Mouse (Mus musculus) thymus, adult 2 months (tissue): ENCODE results near the gene Lsamp. TPM values are rescaled to one million over a fixed set of nuclear protein-coding genes. Genes with fewer than 3 reads are reported as not detected.

ENCODE experiments used
- DNase-seq: peaks from one replicate; pipeline ENCODE4 v3.0.0; 2021
- H3K27ac ChIP-seq: fragments of 200-500 bp; 2 replicates; pipeline ENCODE4 v1.5.1; 2012; ENCODE audit warnings: low read length, control low read depth; ENCODE audit not compliant: control insufficient read depth, insufficient read depth
- H3K27me3 ChIP-seq: fragments of 200-500 bp; 2 replicates; pipeline ENCODE4 v1.6.1; 2012; ENCODE audit warnings: mild to moderate bottlenecking, low read length, moderate library complexity, mixed read lengths; ENCODE audit not compliant: control insufficient read depth, insufficient read depth
- H3K36me3 ChIP-seq: fragments of 200-500 bp; 2 replicates; pipeline ENCODE4 v1.6.1; 2012; ENCODE audit warnings: mild to moderate bottlenecking, low read length, moderate library complexity; ENCODE audit not compliant: control insufficient read depth, insufficient read depth
- H3K4me1 ChIP-seq: fragments of 200-500 bp; replicated peaks from 2 replicates; pipeline ENCODE4 v1.6.1; 2012; ENCODE audit warnings: low read length; ENCODE audit not compliant: control insufficient read depth, insufficient read depth
- H3K4me3 ChIP-seq: fragments of 200-500 bp; 2 replicates; pipeline ENCODE4 v1.5.1; 2012; ENCODE audit warnings: mild to moderate bottlenecking, low read length, control low read depth, moderate library complexity; ENCODE audit not compliant: control insufficient read depth, insufficient read depth
- CTCF ChIP-seq: fragments of 200-500 bp; IDR thresholded peaks from 2 replicates; pipeline ENCODE4 v1.5.1; 2012; ENCODE audit warnings: mild to moderate bottlenecking, control low read depth, low read length, moderate library complexity, borderline replicate concordance; ENCODE audit not compliant: control insufficient read depth, poor library complexity, insufficient read depth; ENCODE audit errors: extremely low read depth
- POLR2A ChIP-seq: fragments of 200-500 bp; IDR thresholded peaks from 2 replicates; pipeline ENCODE4 v1.6.1; 2012; ENCODE audit warnings: mild to moderate bottlenecking, low read length, control low read depth, moderate library complexity; ENCODE audit not compliant: control insufficient read depth, poor library complexity, insufficient read depth; ENCODE audit errors: extremely low read depth
- WGBS: fragments of 180-500 bp; shearing (Covaris S2); methylation state at CpG from one replicate; pipeline ENCODE4 v1.1.7; 2018; 5-methylcytosine and 5-hydroxymethylcytosine counted together
- polyA plus RNA-seq: library from polyadenylated mRNA; depleted of rRNA; stranded (reverse); fragments of >200 nt; gene quantifications from 2 replicates; pipeline ENCODE4 v1.2.3, GENCODE M21; 2012

The Lsamp gene
- polyA plus RNA-seq, 1 experiment: 0.36 TPM

DNA sequence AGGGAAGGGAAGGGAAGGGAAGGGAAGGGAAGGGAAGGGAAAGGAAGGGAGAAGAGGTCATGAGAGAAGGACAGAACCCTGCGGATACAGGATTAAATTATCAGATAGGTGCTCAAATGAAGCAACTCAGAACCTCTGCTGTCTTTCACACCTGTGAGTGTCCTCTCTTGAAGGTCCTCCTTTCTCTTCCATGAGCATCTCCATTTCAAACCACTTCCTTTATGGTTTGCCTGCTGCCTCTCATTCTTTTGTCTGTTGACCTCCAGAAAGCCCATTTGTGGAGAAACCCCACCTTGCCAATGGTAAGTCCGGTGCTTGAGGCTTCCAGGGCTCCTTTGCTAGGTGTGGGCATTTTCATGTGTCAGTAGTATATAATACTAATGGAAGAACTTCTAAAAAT is 2141.9 kb downstream of the Lsamp start:
- TF ChIP-seq CTCF: no peak
- TF ChIP-seq POLR2A: no peak
- Histone ChIP-seq H3K36me3 (no peaks in the 10 kb centered on the region), H3K4me1 (no peaks in the 10 kb centered on the region), H3K27me3 (no peaks in the 10 kb centered on the region), H3K4me3 (no peak overlapping the region), H3K27ac (no peak overlapping the region)
- 83% methylated on average over 2 of the region's 2 CpGs for WGBS
- DNase-seq: no peak

DNA sequence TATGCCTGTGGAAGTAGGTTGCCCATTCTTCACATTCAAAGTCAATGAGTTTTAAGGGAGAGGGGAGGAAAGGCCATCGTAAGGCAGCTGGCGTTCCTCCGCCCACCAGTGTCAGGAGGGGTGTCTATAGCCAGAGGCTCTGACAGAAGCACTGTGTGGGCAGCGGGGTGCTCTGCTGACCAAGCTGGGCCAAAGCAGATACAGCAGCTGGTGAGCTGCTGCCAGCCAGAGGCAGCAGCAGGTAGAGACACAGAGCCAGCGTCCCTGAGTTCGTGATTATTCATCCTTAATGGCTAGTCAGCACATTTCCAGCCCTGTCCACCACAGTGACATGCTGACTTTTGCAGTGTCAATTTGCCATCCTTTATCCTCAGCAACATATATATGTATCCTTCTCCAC is 2163.0 kb downstream of the Lsamp start:
- WGBS: 92% methylated on average over 6 of the region's 6 CpGs
- H3K27ac ChIP-seq: no peak overlapping the region
- H3K4me3 ChIP-seq: no peak overlapping the region
- DNase-seq: no peak
- no peaks in the 10 kb centered on the region for H3K27me3 ChIP-seq
- no peak for TF ChIP-seq POLR2A
- no peak for TF ChIP-seq CTCF
- H3K36me3 ChIP-seq: no peaks in the 10 kb centered on the region
- H3K4me1 ChIP-seq: no peaks in the 10 kb centered on the region

DNA sequence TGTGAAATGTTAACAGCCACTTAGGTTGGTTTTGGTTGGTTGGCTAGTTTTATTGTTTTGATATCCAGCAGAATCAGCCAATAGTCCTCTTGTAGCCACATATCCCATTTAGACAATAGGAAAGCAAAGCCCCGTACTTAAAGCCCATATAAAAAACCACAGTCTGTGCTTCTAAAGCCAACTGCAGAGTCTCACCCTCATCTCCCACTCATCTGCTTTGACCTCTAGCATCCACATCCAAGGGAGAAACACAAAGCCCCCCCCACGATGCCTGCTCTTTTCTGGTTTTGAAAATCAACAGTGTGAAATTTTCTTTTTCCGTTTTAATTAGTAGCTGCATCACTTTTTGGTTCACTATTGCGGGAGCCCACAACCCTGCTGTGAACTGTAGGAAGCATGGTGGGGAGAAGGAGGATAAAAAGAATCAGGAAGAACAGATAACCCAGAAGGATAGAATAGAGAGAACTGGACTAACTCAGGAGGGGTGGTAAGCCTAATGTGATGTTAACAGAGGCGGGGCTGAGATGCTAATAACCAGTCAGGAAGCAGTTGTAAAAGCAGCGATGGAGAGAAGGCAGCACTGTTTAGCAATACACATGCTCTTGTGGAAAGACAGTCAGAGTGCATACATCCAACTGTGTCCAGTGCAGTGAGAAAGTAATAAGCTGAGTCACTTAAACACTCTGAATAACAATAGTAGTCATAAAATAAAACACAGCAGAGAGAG is 2165.2 kb downstream of the Lsamp start:
- H3K27ac ChIP-seq: no peak overlapping the region
- WGBS: 78% methylated on average over 6 of the region's 6 CpGs
- no peaks in the 10 kb centered on the region for H3K4me1 ChIP-seq
- no peak for DNase-seq
- H3K27me3 ChIP-seq: no peaks in the 10 kb centered on the region
- TF ChIP-seq CTCF: no peak
- no peak for TF ChIP-seq POLR2A
- H3K4me3 ChIP-seq: no peak overlapping the region
- no peaks in the 10 kb centered on the region for H3K36me3 ChIP-seq

DNA sequence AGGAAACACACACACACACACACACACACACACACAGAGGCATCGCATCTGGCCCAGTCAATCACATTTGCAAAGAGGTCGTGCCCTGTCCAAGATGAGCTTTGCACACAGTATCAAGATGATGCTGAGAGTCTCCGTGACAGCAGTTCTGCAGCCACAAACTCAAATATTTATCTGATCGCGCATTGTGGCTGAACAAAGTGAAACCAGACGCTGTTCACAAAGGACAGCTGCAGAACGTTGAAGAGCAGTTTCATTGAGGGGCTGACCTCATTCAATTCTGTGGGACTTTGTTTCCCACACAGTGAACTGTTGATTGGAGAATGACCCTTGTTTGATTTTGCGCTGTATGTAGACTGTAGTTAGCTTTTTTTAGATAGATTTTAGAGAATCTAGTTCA is 2168.5 kb downstream of the Lsamp start:
- Histone ChIP-seq H3K27me3 (no peaks in the 10 kb centered on the region), H3K36me3 (no peaks in the 10 kb centered on the region), H3K27ac (no peak overlapping the region), H3K4me3 (no peak overlapping the region), H3K4me1 (no peaks in the 10 kb centered on the region)
- WGBS: 33% methylated on average over 8 of the region's 8 CpGs
- TF ChIP-seq CTCF (no peak), POLR2A (no peak)
- DNase-seq: no peak

DNA sequence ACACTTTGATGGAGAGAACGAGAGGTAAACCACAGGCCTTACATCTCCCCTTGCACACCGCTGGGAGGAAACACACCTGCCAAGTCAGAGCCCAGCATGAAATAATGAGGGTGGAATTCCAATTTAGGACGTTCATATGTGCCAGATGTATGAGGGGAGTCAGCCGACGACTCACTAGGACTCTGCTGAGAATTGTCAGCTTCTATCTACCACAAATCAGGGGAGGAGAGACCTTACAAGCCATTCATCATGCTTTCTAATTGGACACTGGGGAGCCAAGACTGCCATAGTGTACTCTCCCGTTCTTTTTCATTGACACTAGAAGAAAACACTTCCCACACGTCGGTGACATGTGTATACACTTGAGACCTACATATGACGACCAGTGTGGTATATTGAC is 2173.7 kb downstream of the Lsamp start:
- TF ChIP-seq CTCF (no peak), POLR2A (no peak)
- 82% methylated on average over 9 of the region's 9 CpGs for WGBS
- H3K4me3 ChIP-seq: no peak overlapping the region
- no peak overlapping the region for H3K27ac ChIP-seq
- no peaks in the 10 kb centered on the region for H3K36me3 ChIP-seq
- H3K27me3 ChIP-seq: no peaks in the 10 kb centered on the region
- DNase-seq: no peak
- H3K4me1 ChIP-seq: no peaks in the 10 kb centered on the region

DNA sequence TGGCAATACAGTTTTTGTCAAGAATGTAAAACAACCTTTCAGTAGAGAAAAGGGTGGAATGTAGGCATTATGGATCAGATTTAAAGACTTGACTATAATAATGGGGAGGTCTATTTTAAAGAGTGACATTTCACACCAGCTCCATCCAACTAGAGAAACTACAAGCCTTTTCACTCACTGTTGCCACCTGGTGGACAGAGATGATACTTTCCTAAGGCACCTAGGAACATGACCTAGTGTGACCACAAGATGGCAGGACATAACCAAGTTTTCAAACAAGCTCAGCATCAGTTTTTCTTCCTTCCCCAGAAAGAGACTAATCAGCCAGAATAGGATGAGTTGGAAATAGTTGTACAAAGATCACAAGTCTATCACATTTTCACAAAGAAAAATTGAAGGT is 2180.8 kb downstream of the Lsamp start:
- TF ChIP-seq CTCF (no peak), POLR2A (no peak)
- no peak overlapping the region for H3K27ac ChIP-seq
- no peaks in the 10 kb centered on the region for H3K27me3 ChIP-seq
- H3K4me1 ChIP-seq: no peaks in the 10 kb centered on the region
- H3K4me3 ChIP-seq: no peak overlapping the region
- peak; percentile 78 for DNase-seq
- H3K36me3 ChIP-seq: no peaks in the 10 kb centered on the region

DNA sequence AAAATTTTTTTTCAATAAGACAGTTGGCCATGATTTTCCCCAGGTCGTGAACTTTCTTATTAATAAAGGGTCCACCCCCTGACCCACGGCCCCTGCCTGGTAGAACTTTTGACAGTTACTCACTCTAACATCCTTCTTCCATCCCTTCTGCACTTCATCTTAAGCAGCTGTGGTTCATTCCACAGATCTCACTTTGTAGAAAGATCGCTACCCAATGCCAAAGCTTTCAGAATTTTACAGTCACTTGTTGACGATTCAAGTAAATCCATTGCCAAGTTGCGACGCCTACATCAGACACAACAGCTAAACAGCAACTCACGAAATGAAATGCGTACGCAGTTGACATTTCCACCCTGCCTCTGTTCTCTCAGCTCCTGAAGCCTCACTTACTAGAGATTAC is 2184.1 kb downstream of the Lsamp start:
- no peak for TF ChIP-seq POLR2A
- TF ChIP-seq CTCF: no peak
- no peak overlapping the region for H3K4me3 ChIP-seq
- 93% methylated on average over 9 of the region's 9 CpGs for WGBS

More for the DNA sequence above, 2184.1 kb downstream of the Lsamp start:
- Histone ChIP-seq H3K36me3 (no peaks in the 10 kb centered on the region), H3K4me1 (no peaks in the 10 kb centered on the region), H3K27me3 (no peaks in the 10 kb centered on the region), H3K27ac (no peak overlapping the region)
- DNase-seq: no peak
